Mouse (Mus musculus) adrenal gland, adult 8-10 months (tissue): ENCODE results near the gene Samd9l. TPM values are rescaled to one million over a fixed set of nuclear protein-coding genes. Genes with fewer than 3 reads are reported as not detected.
"Not testable (repeated sequence)": the region's sequence is repeated elsewhere in the genome, so short reads cannot be mapped to it uniquely, and the experiment has no call there.

Source experiments
- DNase-seq: peaks from one replicate; pipeline ENCODE4 v3.0.0; 2022
- total RNA-seq, 4 experiments: library from RNA; stranded (reverse); gene quantifications; 2 replicates each; pipeline ENCODE4 v1.2.4; 2022

Gene Samd9l
- total RNA-seq, 4 experiments from 2014 or later, result 6.4 to 11.8 (median 8.5) TPM

- not testable (repeated sequence) for DNase-seq
Observed at GRCm38 (mm10) chr6:3343603-3344247, 55.6 kb downstream of the Samd9l start.

DNA sequence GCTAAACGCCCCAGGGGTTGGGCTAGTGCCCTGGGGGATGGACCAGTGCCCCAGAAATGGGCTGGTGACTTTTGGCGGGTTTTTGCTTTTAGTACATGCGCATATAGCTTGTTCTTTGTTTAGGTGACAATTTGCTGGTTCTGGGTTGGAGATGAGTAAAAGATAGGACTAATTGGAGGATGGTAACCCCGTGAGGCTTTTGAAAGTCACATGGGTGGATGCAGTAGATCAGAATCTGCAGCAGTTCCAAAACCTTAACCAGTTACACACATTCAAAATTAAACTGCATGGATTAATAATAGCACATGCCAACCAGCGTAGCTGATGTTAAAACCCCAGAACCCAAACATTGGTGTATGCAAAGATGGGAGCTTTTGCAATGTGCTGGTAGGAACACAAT, 57.9 kb downstream of the Samd9l start:
- no peak for DNase-seq

DNA sequence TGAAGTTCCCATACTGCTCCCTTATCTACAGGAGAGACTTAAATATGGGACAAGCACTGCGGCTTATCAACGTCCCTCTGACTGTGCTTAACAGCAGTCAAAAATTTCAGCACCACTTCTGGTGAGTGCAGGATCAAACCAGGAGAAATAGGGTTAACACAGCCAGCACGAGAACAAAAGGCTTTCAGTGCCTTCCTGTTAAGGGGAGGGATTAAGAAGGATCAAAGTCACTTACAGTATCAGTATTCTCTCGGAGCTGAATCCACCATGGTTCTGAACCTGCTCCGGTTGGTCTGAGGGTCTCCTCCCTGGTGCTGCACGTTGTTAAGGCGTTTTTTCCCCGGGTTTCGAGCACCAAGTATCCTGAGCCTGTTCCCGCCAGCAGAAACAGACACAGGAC, 58.4 kb downstream of the Samd9l start:
- DNase-seq, result not testable (repeated sequence)

- DNase-seq, result not testable (repeated sequence)
Observed at GRCm38 (mm10) chr6:3339131-3339530, 60.2 kb downstream of the Samd9l start.

Other genes starting within 250 kb of the Samd9l start
- under 1 TPM; 0.34 to 0.61 (median 0.47) TPM for gene Hepacam2, start 98.7 kb upstream of the Samd9l start, total RNA-seq
- gene Vps50, start 98.8 kb upstream of the Samd9l start, total RNA-seq, result 10 to 100 TPM; 20.1 to 32.6 (median 26.9) TPM